Mouse (Mus musculus): ENCODE data around the gene Xxylt1.

DNA sequence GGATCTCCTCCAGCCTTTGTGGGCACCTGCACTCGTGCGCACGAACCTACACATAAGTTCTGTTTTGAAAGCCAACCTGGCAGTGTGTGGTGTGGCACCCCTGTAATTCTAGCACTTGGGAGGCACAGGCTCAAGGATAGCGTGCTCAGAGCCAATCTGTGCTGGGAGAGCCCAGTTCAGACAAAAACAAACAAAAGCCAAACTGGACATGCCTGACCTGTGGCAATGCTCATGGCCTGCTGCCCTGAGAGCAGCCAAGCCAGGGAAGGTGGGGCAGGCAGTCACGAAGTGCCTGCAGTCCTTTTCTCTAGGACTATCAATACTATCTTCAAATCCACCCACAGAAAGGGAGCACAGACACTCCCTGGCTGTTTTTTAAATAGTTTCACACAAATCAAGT lies 38.1 kb downstream of the Xxylt1 start:
- TF ChIP-seq CTCF (IDR thresholded peaks at IDR 0.05; ENCODE audit: borderline replicate concordance, insufficient read depth, low read length), result no peak
- no peak for TF ChIP-seq POLR2A (IDR thresholded peaks at IDR 0.05; ENCODE audit: low read depth, low read length)

Measured in embryonic fibroblast, embryonic 13.5 days (primary cell).